Mouse (Mus musculus): ENCODE measurements around the gene Wdr27. TPM values are rescaled to one million over a fixed set of nuclear protein-coding genes. Genes with fewer than 3 reads are reported as not detected.
"Not testable (repeated sequence)": the region's sequence is repeated elsewhere in the genome, so short reads cannot be mapped to it uniquely, and the experiment has no call there.

The Wdr27 gene
- polyA plus RNA-seq, 1 experiment: 1.8 TPM

DNA sequence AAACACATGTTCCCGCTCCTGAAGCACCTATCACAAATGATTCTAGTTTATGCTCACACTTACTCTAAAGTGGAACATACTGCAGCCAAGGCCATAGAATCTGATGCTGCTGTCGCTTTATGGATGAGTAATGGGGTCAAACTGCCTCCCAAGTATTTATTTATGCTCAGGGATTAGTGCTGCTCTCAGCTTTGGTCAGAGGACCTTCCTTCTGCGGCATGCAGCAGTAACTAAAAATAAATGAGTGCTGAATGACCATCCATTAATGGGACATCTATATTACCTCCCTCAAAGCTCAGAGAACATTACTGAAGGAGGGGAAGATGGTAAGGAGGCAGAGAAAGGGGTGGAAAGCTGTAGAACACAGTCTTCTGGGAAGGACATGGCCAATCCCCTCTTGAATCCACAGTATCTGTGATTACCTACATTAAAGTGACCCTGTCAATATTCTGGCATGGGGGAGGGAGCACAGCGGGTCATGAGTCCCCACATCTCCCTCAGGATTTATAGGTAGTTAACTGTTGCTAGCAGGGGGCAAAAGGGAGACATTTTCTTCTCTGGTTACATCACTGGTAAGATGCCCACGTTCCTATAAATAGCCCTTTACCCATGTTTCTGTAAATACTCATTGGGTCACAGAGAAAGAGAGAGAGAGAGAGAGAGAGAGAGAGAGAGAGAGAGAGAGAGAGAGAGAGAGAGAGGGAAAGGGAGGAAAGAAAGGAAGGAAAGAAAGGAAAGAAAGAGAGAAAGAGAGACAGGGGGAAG lies 6.9 kb downstream of the Wdr27 start:
- Histone ChIP-seq H3K27me3 (ENCODE audit: control insufficient read depth, insufficient read depth, low read length) (no peaks in the 10 kb centered on the region), H3K4me1 (ENCODE audit: control insufficient read depth, insufficient read depth, insufficient read length, low read length) (peaks cover 3% of the 10 kb centered on the region; the same call in 1 of the 2 replicates), H3K4me3 (ENCODE audit: low read depth, low read length) (no peak overlapping the region), H3K36me3 (ENCODE audit: control insufficient read depth, insufficient read depth, low read length) (no peaks in the 10 kb centered on the region), H3K27ac (ENCODE audit: insufficient read depth, low read depth, low read length) (no peak overlapping the region)
- no peak for TF ChIP-seq POLR2A (IDR thresholded peaks at IDR 0.05; ENCODE audit: low read depth, low read length)
- TF ChIP-seq CTCF (IDR thresholded peaks at IDR 0.05; ENCODE audit: extremely low read depth, insufficient read length, insufficient replicate concordance, low read depth, low read length): no peak
- 69% methylated on average over 5 of the region's 5 CpGs for WGBS

DNA sequence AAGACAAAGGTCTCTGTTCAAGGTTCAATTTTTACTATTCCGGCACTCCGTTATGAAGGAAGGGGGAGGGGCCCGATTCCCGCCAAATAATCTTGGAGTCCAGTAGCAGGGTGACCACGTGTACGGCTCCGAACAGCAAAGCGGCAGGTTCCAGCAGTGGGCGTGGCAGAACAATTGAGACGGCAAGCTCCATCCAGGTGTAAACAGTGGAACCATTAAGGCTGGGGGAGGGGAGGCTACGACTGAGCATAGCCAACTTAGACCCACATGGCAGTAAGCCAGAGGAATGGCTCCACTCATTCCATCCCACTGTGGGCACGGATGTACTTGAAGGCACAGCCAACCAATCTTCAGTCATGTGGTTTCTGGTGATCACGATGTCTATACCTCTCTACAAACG lies 7.7 kb downstream of the Wdr27 start:
- not testable (repeated sequence) for H3K4me3 ChIP-seq (ENCODE audit: low read depth, low read length); H3K4me1 ChIP-seq (ENCODE audit: control insufficient read depth, insufficient read depth, insufficient read length, low read length); H3K27me3 ChIP-seq (ENCODE audit: control insufficient read depth, insufficient read depth, low read length); H3K36me3 ChIP-seq (ENCODE audit: control insufficient read depth, insufficient read depth, low read length); H3K27ac ChIP-seq (ENCODE audit: insufficient read depth, low read depth, low read length)
- WGBS: 38% methylated on average over 14 of the region's 14 CpGs

DNA sequence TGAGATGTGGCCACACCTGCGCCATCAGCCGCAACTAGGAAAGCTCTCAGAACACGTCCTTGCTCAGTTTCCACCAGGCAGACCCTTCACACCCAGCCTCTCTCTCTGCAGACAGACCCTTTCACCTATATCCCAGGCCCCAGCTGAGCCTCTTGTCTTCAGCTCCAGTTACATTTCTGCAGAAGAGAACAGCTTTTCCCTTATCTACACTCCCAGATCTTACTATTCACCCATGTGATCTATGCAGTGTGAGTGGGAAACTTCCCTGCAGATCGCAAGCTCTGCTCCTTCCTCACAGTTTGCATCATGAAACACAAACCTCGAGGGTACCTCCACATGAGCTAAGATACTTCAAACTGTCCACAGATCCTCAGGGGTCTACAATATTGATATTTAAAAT lies 11.5 kb downstream of the Wdr27 start:
- Histone ChIP-seq H3K27ac (ENCODE audit: insufficient read depth, low read depth, low read length) (no peak overlapping the region), H3K4me3 (ENCODE audit: low read depth, low read length) (no peak overlapping the region), H3K36me3 (ENCODE audit: control insufficient read depth, insufficient read depth, low read length) (no peaks in the 10 kb centered on the region), H3K27me3 (ENCODE audit: control insufficient read depth, insufficient read depth, low read length) (no peaks in the 10 kb centered on the region), H3K4me1 (ENCODE audit: control insufficient read depth, insufficient read depth, insufficient read length, low read length) (peaks cover 3% of the 10 kb centered on the region; the same call in 1 of the 2 replicates)
- TF ChIP-seq CTCF (IDR thresholded peaks at IDR 0.05; ENCODE audit: extremely low read depth, insufficient read length, insufficient replicate concordance, low read depth, low read length) (no peak), POLR2A (IDR thresholded peaks at IDR 0.05; ENCODE audit: low read depth, low read length) (no peak)
- 81% methylated on average over 5 of the region's 5 CpGs for WGBS

DNA sequence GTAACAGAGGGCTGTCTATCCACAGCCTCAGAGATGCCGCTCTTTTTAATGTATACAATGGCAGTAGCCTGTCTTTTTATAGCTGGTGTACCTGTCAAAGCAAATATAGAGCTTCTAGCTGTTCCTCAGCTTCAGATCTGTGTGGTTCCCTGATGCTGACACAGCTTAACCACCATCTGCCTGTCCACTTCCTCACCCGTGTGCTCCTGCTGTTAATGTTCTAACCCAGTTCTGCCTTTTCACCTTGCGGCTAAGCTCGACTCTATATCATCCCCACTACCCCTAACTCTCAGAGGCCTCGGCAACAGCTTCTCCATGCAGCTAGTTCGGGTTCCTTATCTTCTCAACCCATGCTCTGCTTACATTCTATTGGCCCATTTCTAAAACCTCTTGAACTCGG lies 12.3 kb downstream of the Wdr27 start:
- peaks cover 3% of the 10 kb centered on the region; the same call in 1 of the 2 replicates for H3K4me1 ChIP-seq (ENCODE audit: control insufficient read depth, insufficient read depth, insufficient read length, low read length)

DNA sequence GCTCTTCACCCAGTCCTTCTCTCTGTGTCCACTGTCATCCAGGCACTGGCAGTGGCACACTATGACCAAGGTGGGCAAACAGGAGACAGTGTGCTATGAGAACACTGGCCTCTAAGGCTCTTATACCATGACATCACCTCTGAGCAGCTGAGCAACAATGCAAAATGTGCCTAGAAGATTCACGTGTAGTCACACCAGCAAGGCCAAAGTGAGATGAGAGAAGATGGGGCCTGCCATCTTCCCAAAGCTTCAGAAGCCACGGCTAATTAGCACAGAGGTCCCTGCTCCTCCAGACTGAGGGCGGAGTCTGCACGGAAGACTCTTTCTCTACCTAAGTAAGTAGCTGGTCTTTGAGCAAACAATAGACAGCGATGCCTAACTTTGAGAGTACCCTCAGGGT lies 14.3 kb downstream of the Wdr27 start:
- no peak overlapping the region for H3K4me3 ChIP-seq (ENCODE audit: low read depth, low read length)
- TF ChIP-seq POLR2A (IDR thresholded peaks at IDR 0.05; ENCODE audit: low read depth, low read length): no peak
- no peak for TF ChIP-seq CTCF (IDR thresholded peaks at IDR 0.05; ENCODE audit: extremely low read depth, insufficient read length, insufficient replicate concordance, low read depth, low read length)
- H3K27me3 ChIP-seq (ENCODE audit: control insufficient read depth, insufficient read depth, low read length): no peaks in the 10 kb centered on the region
- no peak overlapping the region for H3K27ac ChIP-seq (ENCODE audit: insufficient read depth, low read depth, low read length)
- H3K36me3 ChIP-seq (ENCODE audit: control insufficient read depth, insufficient read depth, low read length): no peaks in the 10 kb centered on the region
- 55% methylated on average over 5 of the region's 5 CpGs for WGBS
- no peaks in the 10 kb centered on the region for H3K4me1 ChIP-seq (ENCODE audit: control insufficient read depth, insufficient read depth, insufficient read length, low read length)

More for the DNA sequence above, 12.3 kb downstream of the Wdr27 start:
- 74% methylated on average over 7 of the region's 7 CpGs for WGBS
- no peak overlapping the region for H3K27ac ChIP-seq (ENCODE audit: insufficient read depth, low read depth, low read length)
- no peaks in the 10 kb centered on the region for H3K36me3 ChIP-seq (ENCODE audit: control insufficient read depth, insufficient read depth, low read length)
- H3K4me3 ChIP-seq (ENCODE audit: low read depth, low read length): no peak overlapping the region
- no peaks in the 10 kb centered on the region for H3K27me3 ChIP-seq (ENCODE audit: control insufficient read depth, insufficient read depth, low read length)
- TF ChIP-seq CTCF (IDR thresholded peaks at IDR 0.05; ENCODE audit: extremely low read depth, insufficient read length, insufficient replicate concordance, low read depth, low read length) (no peak), POLR2A (IDR thresholded peaks at IDR 0.05; ENCODE audit: low read depth, low read length) (no peak)

DNA sequence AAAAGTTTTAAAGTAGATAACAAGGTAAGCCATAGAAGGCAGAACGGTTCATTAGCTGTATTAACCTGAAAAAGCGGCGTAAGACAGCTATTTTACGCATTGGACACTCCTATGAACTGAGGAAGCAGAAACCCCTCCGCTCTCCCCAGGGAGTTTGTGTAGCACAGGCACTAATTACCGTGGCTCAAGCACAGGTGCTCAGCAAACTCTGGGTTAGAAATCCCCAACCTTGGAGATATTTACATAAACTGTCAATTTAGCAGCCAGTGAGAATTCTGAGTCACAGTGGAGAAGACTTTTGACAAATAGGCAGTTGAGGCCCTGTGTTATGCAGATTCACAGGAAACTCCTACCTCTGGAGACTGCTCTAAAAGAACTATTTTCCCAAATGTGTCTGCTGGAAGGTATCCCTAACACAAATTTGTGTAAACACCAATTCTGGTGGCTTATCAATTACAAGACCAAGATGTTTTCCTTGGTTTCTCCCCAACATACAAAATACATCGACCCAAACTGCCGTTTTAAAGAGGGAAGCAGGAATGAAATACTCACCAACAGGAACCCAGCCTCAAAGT lies 15.2 kb downstream of the Wdr27 start:
- no peak for TF ChIP-seq POLR2A (IDR thresholded peaks at IDR 0.05; ENCODE audit: low read depth, low read length)
- TF ChIP-seq CTCF (IDR thresholded peaks at IDR 0.05; ENCODE audit: extremely low read depth, insufficient read length, insufficient replicate concordance, low read depth, low read length): no peak
- Histone ChIP-seq H3K36me3 (ENCODE audit: control insufficient read depth, insufficient read depth, low read length) (no peaks in the 10 kb centered on the region), H3K4me3 (ENCODE audit: low read depth, low read length) (no peak overlapping the region), H3K27ac (ENCODE audit: insufficient read depth, low read depth, low read length) (no peak overlapping the region), H3K27me3 (ENCODE audit: control insufficient read depth, insufficient read depth, low read length) (no peaks in the 10 kb centered on the region), H3K4me1 (ENCODE audit: control insufficient read depth, insufficient read depth, insufficient read length, low read length) (no peaks in the 10 kb centered on the region)
- 76% methylated on average over 8 of the region's 8 CpGs for WGBS

DNA sequence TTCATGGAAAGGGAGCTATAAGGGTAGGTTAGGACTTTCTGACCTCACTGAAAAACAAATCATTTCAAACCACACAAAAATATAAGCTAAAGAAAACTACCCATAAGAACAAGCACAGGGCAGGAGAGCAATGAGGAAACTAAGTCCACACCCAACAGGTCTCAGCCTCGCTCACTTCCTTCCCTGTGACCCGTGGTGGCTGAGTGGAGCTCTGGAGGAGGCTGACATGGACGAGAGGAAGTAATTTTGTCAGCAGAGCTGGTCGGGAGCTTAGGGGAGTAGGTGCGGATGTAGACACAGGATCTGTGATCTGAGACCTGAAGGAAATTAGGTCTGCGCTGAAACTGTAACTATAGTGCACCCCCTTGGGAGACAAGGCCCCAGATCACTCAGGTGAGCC lies 21.4 kb downstream of the Wdr27 start:
- 37% methylated on average over 6 of the region's 6 CpGs for WGBS
- no peaks in the 10 kb centered on the region for H3K27me3 ChIP-seq (ENCODE audit: control insufficient read depth, insufficient read depth, low read length)
- no peaks in the 10 kb centered on the region for H3K36me3 ChIP-seq (ENCODE audit: control insufficient read depth, insufficient read depth, low read length)
- no peak overlapping the region for H3K4me3 ChIP-seq (ENCODE audit: low read depth, low read length)
- TF ChIP-seq CTCF (IDR thresholded peaks at IDR 0.05; ENCODE audit: extremely low read depth, insufficient read length, insufficient replicate concordance, low read depth, low read length) (no peak), POLR2A (IDR thresholded peaks at IDR 0.05; ENCODE audit: low read depth, low read length) (no peak)
- no peaks in the 10 kb centered on the region for H3K4me1 ChIP-seq (ENCODE audit: control insufficient read depth, insufficient read depth, insufficient read length, low read length)
- no peak overlapping the region for H3K27ac ChIP-seq (ENCODE audit: insufficient read depth, low read depth, low read length)

Data from small intestine, adult 2 months (tissue).